Mouse (Mus musculus) adrenal gland, postnatal 25 days (tissue): ENCODE results near the gene Cyp4a32. TPM values are rescaled to one million over a fixed set of nuclear protein-coding genes. Genes with fewer than 3 reads are reported as not detected.
"Not testable (repeated sequence)": the region's sequence is repeated elsewhere in the genome, so short reads cannot be mapped to it uniquely, and the experiment has no call there.

Experiments used
- DNase-seq: peaks from one replicate; pipeline ENCODE4 v3.0.0; 2021; ENCODE audit warnings: mixed read lengths
- long read RNA-seq: library from polyadenylated mRNA; stranded (forward); transcript quantifications from one replicate; pipeline ENCODE4 v2.0.0, GENCODE M21; 2021
- total RNA-seq: library from RNA; stranded (reverse); gene quantifications from 2 replicates; pipeline ENCODE4 v1.2.3, GENCODE M21; 2021

Cyp4a32 gene
- total RNA-seq = 1.3 TPM in 1 of 2 replicates, not detected in the other
- long read RNA-seq, partial matches to known transcripts = 14 of 92 reads
- long read RNA-seq, other reads (novel, unspliced or antisense) = 78 of 92 reads

GRCm38 (mm10) chr4:115600611-115601010, at the start of gene Cyp4a32:
Gene Cyp4a32, plus strand, starts transcription at chr4:115600969.
- DNase-seq = not testable (repeated sequence)

GRCm38 (mm10) chr4:115552726-115553125, 48.0 kb upstream of the Cyp4a32 start:
- DNase-seq = no peak

DNA sequence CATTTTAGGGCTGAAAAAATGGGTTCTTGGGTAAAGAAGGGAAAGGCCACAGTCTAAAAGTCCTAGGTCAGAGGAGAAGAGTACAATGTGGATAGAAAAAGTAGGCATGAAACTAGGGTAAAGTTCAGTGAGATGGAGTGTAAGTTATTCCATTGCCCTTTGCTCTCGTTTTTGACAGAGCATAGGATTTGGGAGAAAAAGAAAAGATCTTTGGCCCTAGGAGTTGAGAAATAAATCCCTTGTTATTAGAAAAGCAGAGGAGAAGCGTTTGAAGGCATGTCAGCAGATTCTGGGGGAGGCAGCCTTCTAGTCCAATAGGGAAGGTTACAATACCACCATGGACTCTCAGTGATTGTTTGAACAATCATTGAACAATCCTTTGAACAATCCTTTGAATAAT, 45.3 kb upstream of the Cyp4a32 start:
- DNase-seq = no peak

- DNase-seq = no peak
Observed at GRCm38 (mm10) chr4:115557861-115558561, 42.8 kb upstream of the Cyp4a32 start.

- not testable (repeated sequence) for DNase-seq
Observed at GRCm38 (mm10) chr4:115561236-115561635, 39.5 kb upstream of the Cyp4a32 start.

- no peak for DNase-seq
Observed at GRCm38 (mm10) chr4:115563401-115563800, 37.4 kb upstream of the Cyp4a32 start, which contains the start of gene Cyp4a31. Gene Cyp4a31, plus strand, starts transcription at chr4:115563649.

GRCm38 (mm10) chr4:115564469-115565225, 36.1 kb upstream of the Cyp4a32 start:
- not testable (repeated sequence) for DNase-seq

DNA sequence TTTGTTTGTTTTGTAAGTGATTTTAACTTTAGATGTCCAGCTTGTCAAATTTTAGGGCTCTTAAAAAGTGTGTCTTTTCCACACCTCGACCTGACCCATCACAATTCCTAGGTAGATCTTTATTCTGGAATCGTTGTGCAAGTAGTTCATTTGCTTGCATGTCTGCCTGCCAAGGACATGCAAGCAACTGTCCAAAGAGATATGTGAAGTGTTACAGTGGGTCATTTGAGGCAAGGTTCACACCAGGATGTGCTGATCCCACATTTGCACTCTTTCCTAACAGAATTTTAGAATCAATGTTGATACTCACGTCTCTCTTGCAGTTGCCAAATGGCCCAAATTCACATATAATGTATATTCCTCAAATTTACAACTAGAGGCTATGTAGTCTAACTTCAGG, 25.5 kb upstream of the Cyp4a32 start:
- DNase-seq = no peak

DNA sequence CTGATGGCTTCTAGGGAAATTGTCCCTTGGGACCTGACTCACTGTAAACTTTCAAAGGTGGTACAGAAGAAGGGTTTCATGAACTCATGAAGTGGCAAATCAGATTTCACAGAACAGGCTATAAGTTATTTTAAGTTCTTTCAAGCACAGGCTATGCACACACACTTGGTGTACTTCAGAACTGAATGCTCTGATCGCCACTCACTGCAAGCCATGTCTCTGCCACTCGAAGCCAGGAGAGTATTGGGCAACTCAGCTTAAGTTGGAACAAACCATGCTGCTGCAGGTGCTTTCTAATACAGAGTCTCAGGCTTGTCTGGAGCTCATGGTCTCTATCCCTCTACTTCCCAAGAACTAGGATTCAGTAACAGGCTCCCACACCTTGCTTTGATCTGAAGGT, 25.0 kb upstream of the Cyp4a32 start:
- DNase-seq = no peak

DNA sequence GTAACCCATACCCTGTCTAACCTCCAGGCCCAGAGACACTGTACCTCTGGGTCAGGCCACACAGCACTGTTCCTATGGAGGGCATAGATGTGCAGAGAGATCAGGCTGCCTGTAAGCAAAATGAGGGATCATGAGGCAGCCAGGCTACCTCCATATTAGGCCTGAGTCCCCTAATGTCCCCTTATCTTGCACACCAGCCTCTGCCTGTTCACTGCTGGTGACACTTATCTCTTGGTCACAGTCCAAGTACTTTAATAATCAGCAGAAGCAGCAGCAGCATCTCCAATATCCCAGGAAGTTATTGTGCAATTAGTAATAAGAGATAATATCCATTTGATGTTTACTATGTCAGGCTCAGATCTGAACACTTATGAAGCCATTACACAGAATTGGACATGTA, 17.7 kb upstream of the Cyp4a32 start:
- DNase-seq = no peak

DNA sequence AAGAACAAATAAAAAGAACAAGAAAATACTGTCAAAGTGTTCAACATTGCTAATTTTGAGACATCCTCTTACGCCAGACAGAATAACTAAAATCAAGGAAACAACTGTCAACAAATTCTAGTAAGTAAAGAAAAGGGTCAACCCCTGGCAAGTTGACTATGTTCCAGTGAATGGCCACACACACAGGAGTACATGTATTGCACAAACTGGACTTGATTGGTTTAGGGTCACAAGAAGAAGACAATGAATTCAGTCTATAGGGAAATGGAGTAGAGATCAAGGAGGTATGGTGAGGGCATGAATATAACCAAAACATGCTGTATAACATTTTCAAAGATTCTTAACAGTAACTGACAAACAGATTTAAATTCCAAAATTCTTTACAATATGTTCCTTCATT, 4.4 kb upstream of the Cyp4a32 start:
- DNase-seq = no peak

- no peak for DNase-seq
Observed at GRCm38 (mm10) chr4:115596824-115597336, 3.9 kb upstream of the Cyp4a32 start.

- DNase-seq = no peak
Observed at GRCm38 (mm10) chr4:115614005-115614404, 13.2 kb downstream of the Cyp4a32 start.

DNA sequence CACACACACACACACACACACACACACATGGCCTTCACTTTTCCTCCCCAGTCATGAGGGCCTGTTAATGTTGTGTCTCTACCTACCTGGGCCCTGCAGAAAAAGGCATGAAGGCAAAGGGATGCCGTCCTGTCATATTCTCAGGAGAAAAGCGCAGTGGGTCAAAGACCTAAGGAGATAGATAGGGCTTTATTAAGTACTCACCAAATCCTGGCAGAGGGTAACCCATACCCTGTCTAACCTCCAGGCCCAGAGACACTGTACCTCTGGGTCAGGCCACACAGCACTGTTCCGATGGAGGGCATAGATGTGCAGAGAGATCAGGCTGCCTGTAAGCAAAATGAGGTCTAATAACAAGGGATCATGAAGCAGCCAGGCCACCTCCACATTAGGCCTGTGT, 24.8 kb downstream of the Cyp4a32 start:
- DNase-seq = not testable (repeated sequence)

- no peak for DNase-seq
Observed at GRCm38 (mm10) chr4:115642967-115643754, 42.4 kb downstream of the Cyp4a32 start.

GRCm38 (mm10) chr4:115645371-115645770, 44.6 kb downstream of the Cyp4a32 start:
- no peak for DNase-seq

GRCm38 (mm10) chr4:115647580-115647979, 46.8 kb downstream of the Cyp4a32 start, which contains the start of gene Cyp4b1:
Gene Cyp4b1, minus strand, starts transcription at chr4:115647723.
- DNase-seq = peak; percentile 62

DNA sequence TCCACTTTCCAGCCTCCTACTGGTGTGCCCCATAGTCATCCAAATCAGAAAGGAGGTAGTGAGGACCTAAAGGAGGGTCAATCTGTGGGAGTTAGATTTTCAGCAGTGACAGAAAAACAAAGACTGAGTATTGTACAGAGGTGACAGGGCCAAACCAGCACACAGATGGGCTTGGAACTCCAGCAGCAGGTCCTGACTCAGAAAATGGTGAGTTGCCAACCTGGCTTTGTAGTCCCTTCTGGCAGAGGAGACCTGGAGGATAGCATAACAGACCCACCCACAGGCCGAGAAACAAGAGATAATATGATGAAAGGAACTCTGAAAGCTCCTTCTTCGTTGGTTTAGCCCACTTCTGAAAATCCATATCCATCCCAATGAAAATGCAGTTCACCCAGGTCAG, 48.0 kb downstream of the Cyp4a32 start:
- DNase-seq = no peak

- no peak for DNase-seq
Observed at GRCm38 (mm10) chr4:115649344-115649743, 48.6 kb downstream of the Cyp4a32 start.

DNA sequence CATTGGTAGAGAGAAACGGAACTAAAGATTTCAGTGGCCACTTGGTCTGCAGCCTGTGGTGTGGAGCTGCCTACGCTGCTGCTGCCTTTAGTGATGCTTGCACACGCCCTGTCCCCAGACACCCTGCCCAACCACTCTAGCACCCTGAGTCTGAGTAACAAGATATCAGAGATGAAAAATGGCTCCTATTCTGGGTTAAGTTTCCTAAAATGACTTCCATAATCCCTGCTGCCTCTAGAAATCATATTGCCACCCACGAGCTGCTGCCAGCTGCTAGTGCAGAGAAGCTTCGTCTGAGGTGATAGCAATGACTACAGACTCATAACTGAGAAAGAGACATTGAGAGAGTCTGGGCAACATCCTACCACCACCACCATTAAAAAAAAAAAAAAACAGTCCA, 50.1 kb downstream of the Cyp4a32 start:
- DNase-seq = no peak

DNA sequence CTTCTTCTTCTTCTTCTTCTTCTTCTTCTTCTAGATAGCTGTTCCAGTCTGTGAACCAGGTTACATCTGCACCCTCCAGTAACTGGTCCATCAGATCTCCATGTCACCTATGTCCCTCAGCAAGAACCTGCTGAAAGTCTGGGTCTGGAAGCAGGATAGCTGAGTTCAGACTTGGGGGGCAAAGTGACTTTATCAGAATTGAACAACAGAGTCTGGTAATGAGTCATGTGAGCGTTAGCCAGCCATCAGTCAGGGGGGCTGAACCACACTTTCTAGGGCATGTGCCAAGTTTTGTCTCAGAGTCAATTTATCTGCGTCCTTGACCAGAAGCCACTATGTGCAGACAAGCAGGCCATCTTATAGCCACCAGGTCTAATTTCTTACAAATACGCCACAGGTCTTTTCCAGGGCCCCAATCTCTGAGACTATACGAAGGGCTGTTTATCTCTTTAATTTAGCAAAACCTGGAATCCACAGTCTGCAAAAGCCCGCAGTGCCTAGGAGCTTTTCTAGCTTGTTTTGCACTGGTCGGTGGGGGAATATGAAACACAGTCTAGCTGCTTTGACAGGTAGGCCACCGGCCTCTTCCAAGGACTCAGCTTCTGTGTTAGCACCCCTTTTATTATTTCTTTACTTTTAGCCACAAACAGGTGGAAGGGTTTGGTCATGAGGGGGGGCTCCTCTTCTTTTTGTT, 55.2 kb downstream of the Cyp4a32 start:
- DNase-seq = not testable (repeated sequence)

DNA sequence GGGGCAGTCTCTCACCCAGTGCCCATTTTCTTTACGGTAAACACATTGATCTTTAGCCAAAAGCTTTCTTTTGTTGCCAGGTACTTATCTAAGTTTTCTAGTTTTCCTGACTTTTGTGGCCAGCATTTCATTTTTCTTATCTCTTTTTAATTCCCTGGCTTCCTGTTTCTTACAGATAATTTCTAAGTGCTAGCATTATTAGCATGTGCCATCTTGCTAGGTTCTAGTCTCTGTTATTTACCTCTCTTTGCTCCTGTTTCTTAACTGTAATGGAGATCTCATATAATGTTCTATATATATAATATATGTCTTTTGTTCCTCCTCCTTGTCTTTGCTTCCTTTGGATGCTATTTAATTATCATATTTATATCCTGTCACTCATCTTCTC, 55.8 kb downstream of the Cyp4a32 start:
- not testable (repeated sequence) for DNase-seq
